Mouse (Mus musculus) thymus, adult 2 months (tissue): ENCODE results near the gene Anks1b.

Experiments
- CTCF ChIP-seq: fragments of 200-500 bp; IDR thresholded peaks from 2 replicates; pipeline ENCODE4 v1.5.1; 2012; ENCODE audit warnings: mild to moderate bottlenecking, control low read depth, low read length, moderate library complexity, borderline replicate concordance; ENCODE audit not compliant: control insufficient read depth, poor library complexity, insufficient read depth; ENCODE audit errors: extremely low read depth
- POLR2A ChIP-seq: fragments of 200-500 bp; IDR thresholded peaks from 2 replicates; pipeline ENCODE4 v1.6.1; 2012; ENCODE audit warnings: mild to moderate bottlenecking, low read length, control low read depth, moderate library complexity; ENCODE audit not compliant: control insufficient read depth, poor library complexity, insufficient read depth; ENCODE audit errors: extremely low read depth

DNA sequence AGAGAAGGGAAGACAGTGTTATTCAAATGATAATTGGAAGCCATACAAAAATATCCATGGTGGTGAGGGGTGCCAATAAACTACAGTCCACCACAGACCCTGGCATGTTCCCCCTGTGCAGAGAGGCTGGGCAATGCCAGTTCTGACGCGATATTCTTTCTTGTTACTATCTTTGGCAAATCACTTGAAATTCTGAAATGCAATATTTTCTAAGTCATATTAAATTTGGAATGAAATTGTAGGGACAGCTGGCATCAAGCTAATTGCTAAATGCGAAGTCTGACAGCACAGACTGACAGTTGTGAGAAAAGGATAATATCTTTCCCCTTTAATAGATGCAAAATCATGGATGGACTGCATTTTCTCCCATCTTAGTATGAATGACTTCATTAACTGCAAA lies 103.3 kb downstream of the Anks1b start:
- TF ChIP-seq POLR2A (no peak), CTCF (no peak)
